Mouse (Mus musculus) effector memory CD4-positive, alpha-beta T cell, adult 5 months (primary cell): ENCODE data around the gene Gm17093. TPM values are rescaled to one million over a fixed set of nuclear protein-coding genes. Genes with fewer than 3 reads are reported as not detected.

Source experiments
- polyA plus RNA-seq: library from polyadenylated mRNA; unstranded; fragments of 100-300 nt; shearing (Covaris generic); gene quantifications from one replicate; pipeline ENCODE4 v1.2.1, GENCODE M21; 2017

Gene Gm17093
- not detected for polyA plus RNA-seq

GRCm38 (mm10) chr14:44517976-44518375 lies at the start of gene Gm17093:
TSS of gene Gm17093 (plus strand) at chr14:44518276.

GRCm38 (mm10) chr14:44492163-44492562 lies 25.9 kb upstream of the Gm17093 start, which contains the start of gene BC061237:
TSS of gene BC061237 (plus strand) at chr14:44492463.

Other genes with a start within 250 kb of the Gm17093 start
- gene Gm8220, start 232.7 kb upstream of the Gm17093 start, polyA plus RNA-seq: not detected
- gene Gm5930, start 179.7 kb upstream of the Gm17093 start, polyA plus RNA-seq: not detected
- not detected for gene Gm8229, start 152.9 kb upstream of the Gm17093 start, polyA plus RNA-seq
- gene Gm3371, start 107.6 kb upstream of the Gm17093 start, polyA plus RNA-seq: not detected
- gene Gm8232, start 84.6 kb upstream of the Gm17093 start, polyA plus RNA-seq: not detected
- gene BC061237, start 25.8 kb upstream of the Gm17093 start, polyA plus RNA-seq: not detected
- not detected for gene Gm8247, start 64.9 kb downstream of the Gm17093 start, polyA plus RNA-seq
- not detected for gene Gm5624, start 109.7 kb downstream of the Gm17093 start, polyA plus RNA-seq
- gene Gm8257, start 188.2 kb downstream of the Gm17093 start, polyA plus RNA-seq: not detected
- 0.69 TPM for gene Gm8267, start 232.1 kb downstream of the Gm17093 start, polyA plus RNA-seq